Mouse (Mus musculus) heart, embryonic 13.5 days (tissue): ENCODE measurements around the gene Notch1. TPM values are rescaled to one million over a fixed set of nuclear protein-coding genes. Genes with fewer than 3 reads are reported as not detected.

Experiments
- ATAC-seq: fragments of 200-750 bp; cut with Nextera tagmentation; 2 replicates; pipeline ENCODE4 v1.8.0; 2017; ENCODE audit warnings: moderate TSS enrichment; ENCODE audit not compliant: insufficient number of reproducible peaks, low FRiP score, low TSS enrichment; ENCODE audit errors: extremely low read depth
- H3K27ac ChIP-seq: fragments of 300-500 bp; sonication (generic); replicated peaks from 2 replicates; pipeline ENCODE4 v1.5.1; 2015; ENCODE audit warnings: moderate library complexity, mild to moderate bottlenecking, inconsistent platforms
- H3K27me3 ChIP-seq: fragments of 300-500 bp; sonication (generic); replicated peaks from 2 replicates; pipeline ENCODE4 v1.6.1; 2015; ENCODE audit warnings: mild to moderate bottlenecking, inconsistent platforms
- H3K36me3 ChIP-seq: fragments of 300-500 bp; sonication (generic); 2 replicates; pipeline ENCODE4 v1.6.1; 2015; ENCODE audit warnings: mild to moderate bottlenecking, inconsistent platforms
- H3K4me1 ChIP-seq: fragments of 300-500 bp; sonication (generic); 2 replicates; pipeline ENCODE4 v1.6.1; 2015; ENCODE audit warnings: inconsistent platforms
- H3K4me2 ChIP-seq: fragments of 300-500 bp; sonication (generic); 2 replicates; pipeline ENCODE4 v1.6.1; 2015; ENCODE audit warnings: inconsistent platforms, mild to moderate bottlenecking, moderate library complexity
- H3K4me3 ChIP-seq: fragments of 300-500 bp; sonication (generic); 2 replicates; pipeline ENCODE4 v1.5.1; 2015; ENCODE audit warnings: moderate library complexity, mild to moderate bottlenecking, inconsistent platforms
- H3K9ac ChIP-seq: fragments of 300-500 bp; sonication (generic); 2 replicates; pipeline ENCODE4 v1.6.1; 2015; ENCODE audit warnings: inconsistent platforms, mild to moderate bottlenecking, moderate library complexity
- H3K9me3 ChIP-seq: fragments of 300-500 bp; sonication (generic); 2 replicates; pipeline ENCODE4 v1.6.1; 2016; ENCODE audit warnings: inconsistent platforms
- WGBS: fragments of 180-500 bp; shearing (Covaris S2); methylation state at CpG from one replicate; pipeline ENCODE4 v1.1.7; 2015; ENCODE audit warnings: mixed read lengths; 5-methylcytosine and 5-hydroxymethylcytosine counted together
- polyA plus RNA-seq: library from polyadenylated mRNA; unstranded; fragments of >200 nt; fragmentation: Nextera tagmentation; extraction: Ambion mirVana; gene quantifications from 2 replicates; pipeline ENCODE4 v1.2.1, GENCODE M21; 2015

Notch1 gene
- polyA plus RNA-seq, 1 experiment from 2014 or later = 11.4 TPM

- H3K27ac ChIP-seq = peak overlapping the region; percentile 88
- H3K9me3 ChIP-seq = no peaks in the 10 kb centered on the region
- no peak for ATAC-seq
- peak overlapping the region; percentile 88 for H3K4me2 ChIP-seq
- H3K4me3 ChIP-seq = peak overlapping the region; percentile 80
- 42% methylated on average over 14 of the region's 14 CpGs for WGBS
- H3K9ac ChIP-seq = peak overlapping the region; percentile 91
- peaks cover 87% of the 10 kb centered on the region for H3K4me1 ChIP-seq
- H3K27me3 ChIP-seq = peaks cover 60% of the 10 kb centered on the region
- H3K36me3 ChIP-seq = peaks cover 12% of the 10 kb centered on the region; the same call in 1 of the 2 replicates
Measured at GRCm38 (mm10) chr2:26500599-26501370, 15.7 kb downstream of the Notch1 start.

DNA sequence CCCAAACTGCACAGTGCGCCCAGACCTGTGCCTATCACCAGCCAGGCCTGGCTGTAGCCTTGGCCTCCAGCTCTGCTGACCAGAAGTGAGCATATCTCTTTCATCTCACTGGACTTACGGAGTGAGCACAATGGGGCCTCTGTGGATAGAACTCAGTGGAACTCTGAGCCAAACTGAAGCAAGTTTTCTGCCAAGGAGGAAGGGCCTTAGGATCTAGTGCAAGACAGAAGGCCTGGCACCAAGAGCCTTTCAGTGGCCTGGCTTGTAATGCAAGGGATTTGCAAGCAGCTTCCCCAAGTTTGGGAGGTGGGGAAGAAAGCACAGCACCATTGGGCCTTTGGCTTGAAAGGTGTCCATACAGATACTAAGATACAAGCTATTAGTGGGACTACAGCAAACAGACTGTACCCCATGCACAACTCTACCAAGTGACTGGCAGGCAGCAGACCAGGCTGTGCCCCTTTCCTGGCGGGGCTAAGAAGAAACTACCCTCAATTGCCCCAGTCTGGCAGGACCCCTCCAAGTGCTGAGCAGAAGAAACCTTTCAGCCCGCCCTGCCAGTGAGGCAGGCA lies 16.4 kb downstream of the Notch1 start:
- H3K4me1 ChIP-seq = peaks cover 93% of the 10 kb centered on the region
- peak overlapping the region; percentile 88 for H3K27ac ChIP-seq
- H3K9ac ChIP-seq = peak overlapping the region; percentile 91
- H3K36me3 ChIP-seq = peaks cover 12% of the 10 kb centered on the region; the same call in 1 of the 2 replicates
- peak overlapping the region; percentile 80 for H3K4me3 ChIP-seq
- H3K9me3 ChIP-seq = no peaks in the 10 kb centered on the region
- peaks cover 55% of the 10 kb centered on the region for H3K27me3 ChIP-seq
- H3K4me2 ChIP-seq = peak overlapping the region; percentile 88
- no peak for ATAC-seq
- WGBS = 60% methylated on average over 4 of the region's 4 CpGs

- 49% methylated on average over 8 of the region's 8 CpGs for WGBS
- Histone ChIP-seq H3K4me3 (0 out of 2 replicates have a peak overlapping the region, but pooled peaks have one; percentile 80), H3K9ac (peak overlapping the region; percentile 91), H3K27ac (peak overlapping the region; percentile 88), H3K9me3 (no peaks in the 10 kb centered on the region), H3K4me1 (peaks cover 96% of the 10 kb centered on the region), H3K27me3 (peaks cover 43% of the 10 kb centered on the region), H3K36me3 (peaks cover 12% of the 10 kb centered on the region; the same call in 1 of the 2 replicates), H3K4me2 (peak overlapping the region; percentile 88)
- no peak for ATAC-seq
Measured at GRCm38 (mm10) chr2:26498694-26499093, 17.8 kb downstream of the Notch1 start.

GRCm38 (mm10) chr2:26497861-26498533 lies 18.5 kb downstream of the Notch1 start:
- no peak for ATAC-seq
- H3K4me3 ChIP-seq = no peak overlapping the region

DNA sequence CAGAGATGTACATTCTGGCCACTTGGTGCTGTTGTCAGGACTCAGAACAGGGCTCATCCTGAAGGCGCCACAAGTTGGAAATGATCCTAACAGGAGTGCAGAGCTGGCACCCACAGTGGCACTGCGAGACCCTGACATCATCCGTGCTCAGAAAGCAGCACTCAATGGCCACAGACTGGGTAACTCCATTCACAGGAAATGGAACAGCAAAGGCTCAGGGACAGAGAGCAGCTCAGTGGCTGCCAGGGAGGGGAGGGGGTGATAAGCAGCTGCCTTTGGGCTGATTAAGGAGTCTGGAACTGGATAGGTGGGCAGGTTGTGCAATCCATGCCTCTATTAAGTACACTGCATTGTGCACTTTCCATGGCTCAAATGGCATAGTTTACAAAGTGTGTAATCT lies 20.0 kb downstream of the Notch1 start:
- Histone ChIP-seq H3K36me3 (peaks cover 12% of the 10 kb centered on the region; the same call in 1 of the 2 replicates), H3K9me3 (no peaks in the 10 kb centered on the region), H3K27ac (peak overlapping the region; percentile 88), H3K27me3 (peaks cover 21% of the 10 kb centered on the region), H3K4me1 (peaks cover 98% of the 10 kb centered on the region), H3K4me2 (peak overlapping the region; percentile 88; the same call in 1 of the 2 replicates), H3K9ac (peak overlapping the region; percentile 25; the same call in 1 of the 2 replicates), H3K4me3 (no peak overlapping the region)
- WGBS = 66% methylated on average over 3 of the region's 3 CpGs
- ATAC-seq = no peak

More at GRCm38 (mm10) chr2:26497861-26498533, 18.5 kb downstream of the Notch1 start:
- Histone ChIP-seq H3K36me3 (peaks cover 12% of the 10 kb centered on the region; the same call in 1 of the 2 replicates), H3K4me1 (peaks cover 98% of the 10 kb centered on the region), H3K4me2 (peak overlapping the region; percentile 88), H3K27ac (peak overlapping the region; percentile 88), H3K9me3 (no peaks in the 10 kb centered on the region), H3K9ac (no peak overlapping the region; the same call in 1 of the 2 replicates), H3K27me3 (peaks cover 36% of the 10 kb centered on the region)
- WGBS = 52% methylated on average over 11 of the region's 11 CpGs

DNA sequence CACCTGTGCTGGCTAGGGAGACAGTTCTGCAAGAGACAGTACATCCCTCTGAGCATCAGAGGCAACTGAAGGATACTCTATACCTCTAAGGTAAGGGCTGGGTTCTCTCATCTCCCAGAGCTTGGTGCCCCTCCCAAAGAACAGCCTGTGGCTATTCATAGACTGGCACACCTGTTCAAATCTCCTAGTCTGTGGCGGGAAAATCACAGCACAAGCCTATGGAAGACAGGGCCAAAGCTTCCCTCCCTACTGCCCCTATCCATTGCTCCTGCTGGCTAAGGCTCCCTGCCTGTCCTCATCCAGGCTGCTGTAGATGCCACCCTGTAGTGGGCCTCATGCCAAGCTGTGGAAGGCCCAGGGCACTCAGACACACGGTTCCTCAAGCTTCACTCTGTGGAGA lies 20.8 kb downstream of the Notch1 start:
- Histone ChIP-seq H3K9me3 (no peaks in the 10 kb centered on the region), H3K4me2 (0 out of 2 replicates have a peak overlapping the region, but pooled peaks have one; percentile 53), H3K27ac (peak overlapping the region; percentile 88), H3K4me1 (peaks cover 98% of the 10 kb centered on the region), H3K4me3 (no peak overlapping the region), H3K9ac (0 out of 2 replicates have a peak overlapping the region, but pooled peaks have one; percentile 25), H3K27me3 (peaks cover 14% of the 10 kb centered on the region), H3K36me3 (peaks cover 12% of the 10 kb centered on the region; the same call in 1 of the 2 replicates)
- 62% methylated on average over 2 of the region's 2 CpGs for WGBS
- ATAC-seq = no peak

DNA sequence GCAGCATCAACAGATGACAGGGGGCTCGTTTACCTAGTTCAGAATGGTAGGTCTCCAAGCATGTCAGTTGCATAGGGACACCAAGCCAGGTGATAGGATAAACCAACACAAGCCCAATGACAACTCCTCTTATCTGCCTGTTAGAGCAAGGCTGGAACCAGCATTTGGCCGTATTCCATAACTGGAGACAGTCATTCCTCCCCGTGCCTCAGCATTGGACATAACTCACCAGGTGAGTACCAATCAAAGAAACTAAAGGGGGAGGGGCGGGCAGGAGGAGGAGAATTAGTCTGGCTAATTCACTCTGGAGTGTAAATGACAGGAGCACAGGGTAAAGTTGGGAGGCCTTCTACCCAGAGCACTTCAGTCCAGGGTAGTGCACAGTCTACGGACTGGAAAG lies 21.5 kb downstream of the Notch1 start:
- peaks cover 12% of the 10 kb centered on the region; the same call in 1 of the 2 replicates for H3K36me3 ChIP-seq
- no peaks in the 10 kb centered on the region for H3K9me3 ChIP-seq
- H3K27ac ChIP-seq = peak overlapping the region; percentile 88
- peaks cover 98% of the 10 kb centered on the region for H3K4me1 ChIP-seq
- H3K4me2 ChIP-seq = peak overlapping the region; percentile 53
- H3K9ac ChIP-seq = 0 out of 2 replicates have a peak overlapping the region, but pooled peaks have one; percentile 60
- ATAC-seq = no peak
- peaks cover 7% of the 10 kb centered on the region; the same call in 1 of the 2 replicates for H3K27me3 ChIP-seq
- 57% methylated on average over 5 of the region's 5 CpGs for WGBS
- no peak overlapping the region for H3K4me3 ChIP-seq

DNA sequence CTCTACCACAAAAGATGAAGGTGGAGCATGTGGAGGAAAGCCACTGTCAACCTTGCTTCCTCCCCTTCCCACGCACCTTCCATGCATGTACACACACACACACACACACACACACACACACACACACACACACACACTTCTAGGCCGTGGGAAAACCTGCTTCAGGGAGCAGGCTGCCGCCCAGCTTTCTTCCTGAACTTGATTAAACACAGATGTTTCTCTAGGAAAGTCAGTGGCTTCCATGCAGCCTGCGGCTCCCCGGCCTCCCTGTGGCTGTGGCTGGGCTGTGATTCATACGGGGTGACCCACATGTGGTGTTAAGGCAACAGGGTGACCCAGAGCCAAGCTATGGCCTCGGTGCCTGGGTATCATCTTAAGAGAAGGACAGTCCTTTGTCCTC lies 22.1 kb downstream of the Notch1 start:
- 36% methylated on average over 6 of the region's 7 CpGs for WGBS
- Histone ChIP-seq H3K27me3 (peaks cover 2% of the 10 kb centered on the region; the same call in 1 of the 2 replicates), H3K9ac (peak overlapping the region; percentile 60), H3K36me3 (0 out of 2 replicates have a peak, but pooled peaks cover 6% of the 10 kb centered on the region), H3K4me1 (peaks cover 98% of the 10 kb centered on the region), H3K4me3 (no peak overlapping the region), H3K9me3 (no peaks in the 10 kb centered on the region), H3K27ac (peak overlapping the region; percentile 88), H3K4me2 (peak overlapping the region; percentile 53)
- ATAC-seq = no peak

- H3K4me3 ChIP-seq = peak overlapping the region; percentile 11; the same call in 1 of the 2 replicates
- peaks cover 100% of the 10 kb centered on the region for H3K4me1 ChIP-seq
- 0 out of 2 replicates have a peak, but pooled peaks cover 4% of the 10 kb centered on the region for H3K36me3 ChIP-seq
- no peaks in the 10 kb centered on the region for H3K9me3 ChIP-seq
- no peak for ATAC-seq
- H3K4me2 ChIP-seq = peak overlapping the region; percentile 53
- peak overlapping the region; percentile 60 for H3K9ac ChIP-seq
- H3K27me3 ChIP-seq = no peaks in the 10 kb centered on the region
- 37% methylated on average over 9 of the region's 9 CpGs for WGBS
- peak overlapping the region; percentile 88 for H3K27ac ChIP-seq
Measured at GRCm38 (mm10) chr2:26493021-26493781, 23.3 kb downstream of the Notch1 start.

DNA sequence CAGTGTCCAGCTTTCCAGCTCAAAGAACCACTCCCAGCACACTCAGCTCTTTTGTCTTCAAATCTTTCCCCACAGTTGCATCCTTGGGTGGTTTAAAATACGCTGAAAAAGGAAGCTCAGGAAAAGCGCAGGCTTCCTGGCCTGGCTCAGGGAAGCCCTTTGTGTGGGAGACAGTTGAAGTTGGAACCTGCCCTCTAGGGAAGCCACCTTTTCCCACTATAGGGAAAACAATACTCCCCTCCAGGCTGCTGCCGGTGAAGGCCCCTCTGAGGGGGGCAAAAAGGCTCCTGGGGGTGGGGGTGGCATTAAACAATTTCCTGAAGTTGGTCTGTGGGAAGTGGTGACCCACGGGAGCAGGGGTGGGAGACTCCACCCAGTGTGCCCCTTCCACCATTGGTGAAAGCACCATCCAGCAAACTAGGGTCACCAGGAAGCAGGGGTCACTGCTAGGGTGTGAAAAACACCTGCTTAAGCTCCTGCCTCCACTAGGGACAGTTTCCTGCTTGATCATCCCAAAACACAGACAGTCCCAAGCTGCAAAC lies 25.6 kb downstream of the Notch1 start:
- Histone ChIP-seq H3K4me3 (no peak overlapping the region), H3K36me3 (no peaks in the 10 kb centered on the region), H3K4me2 (peak overlapping the region; percentile 10), H3K27me3 (no peaks in the 10 kb centered on the region; the same call in 1 of the 2 replicates), H3K27ac (peak overlapping the region; percentile 88), H3K9me3 (no peaks in the 10 kb centered on the region), H3K4me1 (peaks cover 100% of the 10 kb centered on the region), H3K9ac (peak overlapping the region; percentile 5; the same call in 1 of the 2 replicates)
- ATAC-seq = no peak
- whole genome bisulfite sequencing = 59% methylated on average over 4 of the region's 4 CpGs
